Mouse (Mus musculus): ENCODE results near the gene Ppp1r15a.

DNA sequence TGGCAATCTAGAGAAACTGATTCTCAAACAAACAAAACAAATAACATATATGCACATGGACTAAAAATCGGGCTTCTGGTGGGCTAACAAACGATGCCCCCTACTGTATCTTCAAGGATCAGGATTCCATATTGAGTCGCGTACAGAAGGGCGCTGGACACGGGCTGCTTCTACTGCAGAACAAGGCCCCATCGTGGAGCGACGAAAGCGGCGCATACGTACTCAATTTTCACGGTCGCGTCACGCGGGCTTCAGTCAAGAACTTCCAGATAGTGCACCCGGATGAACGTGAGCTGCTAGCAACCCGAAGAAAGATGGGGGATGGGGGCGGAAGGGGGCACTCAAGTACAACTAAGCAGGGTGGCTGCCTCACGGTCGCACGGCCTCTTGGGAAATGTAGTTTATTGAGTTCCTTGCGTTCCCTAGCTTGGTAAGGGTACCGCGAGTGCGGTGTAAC, 4.3 kb downstream of the Ppp1r15a start:
- TF ChIP-seq CTCF (IDR thresholded peaks at IDR 0.05; ENCODE audit: insufficient read depth, low read depth, low read length) (no peak), POLR2A (IDR thresholded peaks at IDR 0.05; ENCODE audit: insufficient read depth, low read depth, low read length) (no peak)
